Mouse (Mus musculus) cerebellum, adult 2 months (tissue): Measurements from ENCODE around the gene Idh1.

Source experiments
- CTCF ChIP-seq: fragments of 200-500 bp; IDR thresholded peaks from 2 replicates; pipeline ENCODE4 v1.5.1; 2011; ENCODE audit warnings: low read depth, mild to moderate bottlenecking, control low read depth, low read length, moderate library complexity, borderline replicate concordance; ENCODE audit not compliant: insufficient read depth
- POLR2A ChIP-seq: fragments of 200-500 bp; IDR thresholded peaks from 2 replicates; pipeline ENCODE4 v1.6.1; 2011; ENCODE audit warnings: low read length, control low read depth, borderline replicate concordance; ENCODE audit not compliant: insufficient read depth

- TF ChIP-seq CTCF (no peak), POLR2A (no peak)
These were observed 8.8 kb downstream of the Idh1 start for GRCm38 (mm10) chr1:65177452-65177851.
